Mouse (Mus musculus) G1E-ER4 (cell line): ENCODE data around the gene Cpeb3. TPM values are rescaled to one million over a fixed set of nuclear protein-coding genes. Genes with fewer than 3 reads are reported as not detected.

ENCODE experiments used
- GATA1 ChIP-seq: IDR thresholded peaks from one replicate; pipeline ENCODE4 v1.8.0; 2012; ENCODE audit warnings: low read length, inconsistent platforms
- polyA plus RNA-seq: library from polyadenylated mRNA; stranded (reverse); fragments of >175 nt; gene quantifications from 2 replicates; pipeline ENCODE4 v1.2.3, GENCODE M21; 2012

Cpeb3 gene
- 1.7 TPM in 2 replicates for polyA plus RNA-seq

DNA sequence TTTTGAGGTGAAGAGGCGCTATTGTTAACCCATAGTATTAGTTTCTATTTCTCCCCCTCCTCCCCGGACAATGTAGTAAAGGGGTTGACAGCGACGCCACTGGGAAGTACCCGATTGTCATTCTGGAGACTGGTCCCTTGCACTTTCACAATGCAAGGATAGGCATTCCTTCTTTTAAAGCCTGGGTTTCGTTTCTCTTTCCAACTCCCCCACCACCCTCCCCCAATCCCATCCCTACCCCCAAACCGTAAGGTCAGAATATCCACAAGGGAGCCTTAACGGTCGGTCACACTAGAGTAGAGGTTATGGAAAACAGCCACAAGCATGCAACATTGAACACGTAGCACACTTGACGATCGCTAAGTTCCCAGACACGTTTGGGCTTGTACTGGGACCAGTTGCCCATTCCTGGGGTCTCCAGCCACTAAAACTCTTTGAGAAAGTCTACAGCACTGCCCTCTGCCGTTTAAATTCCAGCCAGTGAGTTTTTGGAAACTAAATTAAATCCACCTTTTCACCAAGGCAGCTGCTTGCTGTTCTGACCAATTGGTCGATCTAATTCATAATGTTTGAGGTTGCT is at the start of gene Cpeb3:
Gene Cpeb3, minus strand, starts transcription at position 426 of the 580 bp plus-strand sequence.
- TF ChIP-seq GATA1, result no peak

DNA sequence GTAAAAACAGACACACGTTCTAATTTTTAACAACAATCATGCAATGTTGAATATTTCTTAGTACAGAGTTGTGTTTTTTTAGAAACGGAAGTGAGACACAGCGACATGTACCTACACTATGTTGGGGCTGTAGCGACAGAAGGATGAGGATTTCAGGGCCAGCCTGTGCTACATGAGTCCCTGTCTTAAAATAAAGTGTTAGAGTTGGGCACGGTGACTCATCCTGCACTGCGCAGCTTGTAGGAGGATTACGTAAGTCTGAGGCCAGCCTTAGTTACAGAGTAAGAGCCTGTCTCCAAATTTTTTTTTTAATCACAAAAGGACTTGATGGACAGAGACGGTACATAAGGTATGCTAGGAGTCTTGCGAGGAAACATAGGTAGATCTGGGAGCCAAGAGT is 46.9 kb upstream of the Cpeb3 start:
- no peak for TF ChIP-seq GATA1

DNA sequence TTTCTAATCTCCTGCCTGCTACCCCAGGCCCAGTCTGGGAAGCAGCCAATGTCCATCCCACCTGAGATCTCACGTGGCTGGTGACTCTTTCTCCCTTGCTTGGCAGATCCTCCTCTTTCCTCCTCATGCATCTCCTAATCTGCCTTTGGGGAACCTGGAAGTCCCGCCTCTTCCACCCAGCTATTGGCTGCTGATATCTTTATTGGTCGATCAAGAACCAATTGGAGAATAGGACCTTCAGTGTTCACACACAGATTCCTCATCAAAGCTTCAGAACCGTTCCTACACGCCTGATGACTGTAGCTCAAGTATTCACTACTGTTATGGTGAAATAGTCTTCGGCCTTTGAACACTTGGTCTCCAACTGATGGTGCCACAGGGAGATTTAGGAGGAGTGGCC is 43.7 kb upstream of the Cpeb3 start:
- TF ChIP-seq GATA1, result no peak

DNA sequence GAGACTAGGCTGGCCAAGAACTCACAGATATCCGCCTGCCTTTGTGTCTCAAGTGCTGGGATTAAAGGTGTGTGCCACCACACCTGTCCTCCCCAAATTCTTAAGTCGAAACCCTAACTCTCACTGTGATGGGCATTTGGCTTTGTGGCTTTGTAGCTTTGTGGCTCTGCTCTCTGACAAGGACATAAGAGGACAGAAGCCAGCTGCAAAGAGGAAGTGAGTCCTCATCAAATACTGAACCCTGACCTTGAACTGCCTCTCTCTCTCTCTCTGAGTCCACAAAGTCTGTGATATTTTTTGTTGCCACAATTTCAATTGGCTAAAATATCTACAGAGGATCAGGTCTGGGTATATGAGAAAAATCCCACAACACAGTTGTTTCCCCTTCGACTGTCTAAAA is 39.8 kb upstream of the Cpeb3 start:
- no peak for TF ChIP-seq GATA1

DNA sequence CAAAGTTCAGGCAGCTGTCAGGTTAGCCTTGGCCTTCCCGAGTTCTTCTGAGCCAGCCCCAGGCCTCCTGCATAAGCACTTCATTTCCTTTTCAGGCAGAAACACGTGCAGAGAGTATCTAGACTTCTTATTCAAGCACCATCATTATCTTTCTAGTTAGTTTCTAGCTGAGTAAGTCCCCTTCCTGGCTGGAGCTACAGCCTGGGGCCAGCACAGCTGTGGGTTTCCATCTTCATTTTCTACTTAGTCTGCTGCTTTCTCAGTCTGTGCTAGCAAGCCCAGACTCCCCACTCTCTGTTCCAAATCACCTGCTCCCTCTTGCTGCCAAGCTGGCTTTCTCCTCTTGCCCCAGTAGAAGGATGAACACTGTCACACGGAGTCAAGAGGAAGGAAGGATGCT is 38.5 kb upstream of the Cpeb3 start:
- no peak for TF ChIP-seq GATA1

DNA sequence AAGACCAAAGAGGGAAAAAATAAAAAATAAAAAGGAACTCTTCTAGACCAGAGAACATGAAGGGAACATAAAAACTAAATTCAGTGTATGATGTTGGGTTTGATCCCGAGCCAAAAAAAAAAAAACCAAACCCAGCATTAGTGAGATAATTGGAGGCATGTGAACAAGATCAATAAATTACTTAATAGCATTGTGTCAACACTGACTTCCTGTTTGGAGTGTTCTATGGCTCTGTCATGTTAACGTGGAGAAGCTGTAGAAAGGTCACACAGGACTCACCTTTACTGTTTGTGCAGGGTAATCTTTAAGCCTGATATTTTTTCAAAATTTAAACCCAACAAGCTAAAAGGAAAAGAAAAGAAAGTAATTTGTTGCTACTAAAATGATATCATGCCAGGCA is 34.3 kb upstream of the Cpeb3 start:
- no peak for TF ChIP-seq GATA1

DNA sequence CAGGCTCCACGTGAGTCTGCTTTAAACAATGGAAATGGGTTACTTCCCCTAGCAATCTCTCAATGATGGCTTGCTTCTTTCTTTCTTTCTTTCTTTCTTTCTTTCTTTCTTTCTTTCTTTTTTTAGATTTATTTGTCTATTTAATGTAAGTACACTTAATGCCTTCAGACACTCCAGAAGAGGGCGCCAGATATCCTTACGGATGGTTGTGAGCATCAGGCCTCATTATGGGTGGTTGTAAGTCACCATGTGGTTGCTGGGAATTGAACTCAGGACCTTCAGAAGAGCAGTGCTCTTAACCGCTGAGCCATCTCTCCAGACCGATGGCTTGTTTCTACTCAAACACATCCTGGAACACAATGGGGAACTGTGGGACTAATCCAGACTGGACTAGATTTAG is 32.8 kb upstream of the Cpeb3 start:
- TF ChIP-seq GATA1, result no peak

DNA sequence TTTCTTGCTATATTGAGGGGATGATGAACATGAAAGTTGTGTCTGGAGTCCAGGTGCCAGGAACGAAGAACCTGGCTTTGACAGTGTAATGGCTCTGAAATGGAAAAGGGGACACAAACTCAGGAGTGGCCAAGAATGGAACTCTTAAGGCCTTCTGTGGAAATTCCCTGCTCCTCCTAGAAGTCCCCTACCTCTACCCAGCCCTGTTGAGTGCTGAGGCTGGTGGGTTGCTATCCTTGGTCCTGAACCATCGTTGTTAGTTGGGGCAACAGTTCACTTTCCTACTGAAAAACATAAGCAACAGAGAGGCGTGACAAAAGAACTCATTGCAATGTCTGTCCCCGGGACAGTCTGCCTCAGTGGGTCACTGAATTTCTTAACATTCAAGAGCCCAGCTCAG is 30.7 kb upstream of the Cpeb3 start:
- no peak for TF ChIP-seq GATA1

DNA sequence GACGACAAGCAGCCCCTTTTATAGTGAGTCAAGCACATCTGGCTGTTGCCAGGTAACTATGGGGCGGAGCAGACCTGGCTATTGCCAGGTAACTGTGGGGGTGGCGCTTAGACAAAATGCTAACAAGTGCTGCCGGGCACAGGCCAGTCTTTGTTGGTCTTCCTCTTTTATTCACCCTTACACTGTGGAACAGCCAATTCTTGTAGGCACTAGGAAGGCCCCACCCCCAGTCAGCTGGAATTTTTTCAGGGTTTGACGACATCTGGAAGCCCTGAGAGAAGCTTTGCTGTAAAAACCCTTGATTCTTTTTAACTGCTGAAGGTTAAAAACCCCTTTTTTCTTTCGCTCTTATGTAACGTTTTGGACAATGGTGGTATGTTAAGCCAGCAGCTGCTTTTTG is 30.2 kb upstream of the Cpeb3 start:
- no peak for TF ChIP-seq GATA1

DNA sequence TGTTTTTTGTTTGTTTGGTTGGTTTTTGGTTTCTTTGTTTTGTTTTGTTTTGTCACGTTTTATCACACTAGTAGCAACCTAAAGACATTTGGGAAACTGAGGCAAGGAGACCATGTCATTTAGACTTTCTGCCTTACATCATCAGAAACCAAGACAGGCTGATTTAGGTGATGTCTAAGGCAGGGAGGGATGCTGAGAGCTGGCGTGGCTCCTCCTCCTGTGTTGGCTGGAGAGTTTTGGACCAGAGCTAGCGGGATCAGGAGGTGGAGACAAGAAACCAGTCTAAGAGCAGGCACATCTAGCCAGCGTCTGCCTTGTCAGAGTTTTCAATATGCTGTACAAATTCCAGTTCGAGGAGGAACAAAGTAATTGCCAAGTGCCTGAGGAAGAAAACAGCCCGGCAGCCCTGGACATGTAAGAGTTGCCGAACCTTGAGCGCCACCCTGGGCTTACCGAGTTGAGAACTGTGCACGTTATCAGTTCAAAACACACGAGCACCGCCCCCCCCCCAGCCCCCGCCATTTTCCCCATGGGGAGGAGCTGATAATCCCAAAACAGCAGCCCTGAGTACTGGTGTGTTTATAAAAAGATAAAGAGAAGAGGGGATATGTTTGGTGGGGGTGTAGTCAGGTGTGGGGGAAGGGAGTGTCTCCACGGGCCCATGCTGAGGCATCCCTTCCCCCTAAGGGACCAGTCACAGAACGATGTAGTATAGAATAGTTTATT is 29.5 kb upstream of the Cpeb3 start:
- TF ChIP-seq GATA1, result no peak

DNA sequence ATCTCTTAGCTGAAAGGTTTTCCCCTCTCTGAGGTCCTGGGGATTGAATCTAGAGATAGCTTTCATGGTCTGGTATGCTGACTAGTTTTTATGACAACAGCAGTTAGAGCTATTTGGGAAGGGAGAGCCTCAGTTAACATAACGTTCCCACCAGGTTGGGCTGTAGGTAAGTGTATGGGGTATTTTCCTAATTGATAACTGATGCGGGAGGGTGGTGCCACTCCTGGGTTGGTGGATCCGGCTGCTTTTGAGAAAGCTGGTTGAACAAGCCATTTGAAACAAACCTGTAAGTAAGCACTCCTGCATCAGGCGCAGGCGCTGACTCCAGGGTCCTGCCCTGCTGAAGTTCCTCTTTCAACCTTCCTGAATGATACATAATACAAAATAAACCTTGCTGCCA is 28.9 kb upstream of the Cpeb3 start:
- no peak for TF ChIP-seq GATA1

DNA sequence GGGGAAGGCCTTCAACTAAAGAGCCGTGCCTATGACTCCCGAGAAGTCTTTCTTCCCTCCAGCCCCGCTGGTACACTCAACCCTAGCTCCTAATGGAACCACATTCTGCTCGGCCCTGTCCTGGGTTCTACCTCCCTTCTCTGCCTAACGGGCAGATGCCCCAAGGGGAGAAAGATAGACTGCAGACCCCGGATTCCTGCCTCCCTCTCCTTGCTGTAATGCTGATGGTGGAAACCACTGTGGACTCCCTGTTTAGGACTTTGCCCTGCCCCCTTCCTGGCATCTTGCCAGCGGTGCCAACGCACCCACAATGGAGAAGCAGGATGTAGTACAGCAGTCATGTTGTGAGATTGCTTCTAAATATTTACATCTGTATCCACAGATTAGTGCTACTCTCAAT is 27.4 kb upstream of the Cpeb3 start:
- no peak for TF ChIP-seq GATA1

DNA sequence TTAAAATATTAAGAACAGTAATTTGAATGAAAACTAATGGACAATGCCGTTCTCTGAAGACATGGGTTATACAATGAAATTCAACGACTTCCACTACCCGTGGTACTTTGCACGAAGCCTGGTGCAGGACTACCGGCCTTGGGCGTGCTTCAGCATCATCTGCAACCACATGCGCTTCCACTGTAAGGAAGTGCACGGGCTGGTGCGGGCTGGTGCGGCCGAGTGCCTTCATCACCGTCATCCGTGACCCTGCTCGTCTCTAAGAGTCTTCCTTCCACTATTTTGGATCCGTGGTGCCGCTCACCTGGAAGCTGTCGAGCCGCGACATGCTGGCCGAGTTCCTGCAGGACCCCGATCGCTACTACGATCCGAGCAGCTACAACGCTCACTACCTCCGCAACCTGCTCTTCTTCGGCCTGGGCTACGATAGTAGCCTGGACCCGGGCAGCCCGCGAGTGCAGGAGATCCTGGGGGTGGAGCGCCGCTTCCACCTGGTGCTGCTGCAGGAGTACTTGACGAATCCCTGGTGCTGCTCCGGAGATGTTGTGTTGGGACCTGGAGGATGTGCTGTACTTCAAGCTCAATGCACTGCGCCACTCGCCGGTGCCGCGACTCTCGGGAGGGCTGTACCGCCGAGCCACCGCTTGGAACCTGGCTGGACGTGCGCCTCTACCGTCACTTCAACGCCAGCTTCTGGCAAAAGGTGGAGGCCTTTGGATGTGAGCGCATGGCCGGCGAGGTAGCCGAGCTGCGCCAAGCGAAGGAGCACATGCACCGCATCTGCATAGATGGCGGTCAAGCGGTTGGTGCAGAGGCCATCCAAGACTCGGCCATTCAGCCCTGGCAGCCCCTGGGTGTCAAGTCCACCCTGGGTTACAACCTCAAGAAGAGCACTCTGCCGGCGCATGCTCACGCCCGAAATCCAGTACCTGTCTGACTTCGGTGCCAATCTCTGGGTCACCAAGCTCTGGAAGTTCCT is 25.4 kb upstream of the Cpeb3 start:
- TF ChIP-seq GATA1, result no peak

DNA sequence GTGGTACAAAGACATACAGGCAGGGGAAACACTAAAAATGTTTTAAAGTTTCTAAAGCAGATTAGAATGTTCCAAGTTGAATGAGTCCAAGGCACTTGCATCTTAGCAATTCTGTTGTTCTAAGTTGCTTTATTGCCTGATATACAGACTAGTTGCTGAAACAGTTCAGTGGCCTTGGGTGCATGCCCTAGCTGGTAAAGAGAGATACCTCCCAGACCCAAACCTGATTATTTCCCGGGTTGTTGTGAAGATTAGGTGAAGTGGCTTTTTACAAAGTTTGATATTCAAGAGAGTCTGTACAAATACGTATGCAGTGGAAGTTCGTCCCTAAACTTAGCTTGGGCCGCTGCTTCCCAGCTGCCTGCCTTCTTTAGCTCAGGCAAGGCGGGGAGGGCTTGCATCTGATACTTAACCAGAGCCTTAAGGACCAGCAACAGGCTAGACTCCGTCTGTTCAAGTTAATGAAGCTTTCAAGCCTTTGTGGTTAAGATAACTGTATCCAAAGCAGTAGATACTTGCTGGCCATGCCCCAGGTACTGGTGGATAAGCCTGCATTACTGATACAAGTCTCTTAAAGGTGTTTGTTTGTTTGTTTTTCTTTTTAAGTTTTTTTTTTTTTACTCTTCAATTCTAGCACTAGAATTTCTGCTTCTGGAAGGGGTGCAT is 16.9 kb upstream of the Cpeb3 start:
- no peak for TF ChIP-seq GATA1

DNA sequence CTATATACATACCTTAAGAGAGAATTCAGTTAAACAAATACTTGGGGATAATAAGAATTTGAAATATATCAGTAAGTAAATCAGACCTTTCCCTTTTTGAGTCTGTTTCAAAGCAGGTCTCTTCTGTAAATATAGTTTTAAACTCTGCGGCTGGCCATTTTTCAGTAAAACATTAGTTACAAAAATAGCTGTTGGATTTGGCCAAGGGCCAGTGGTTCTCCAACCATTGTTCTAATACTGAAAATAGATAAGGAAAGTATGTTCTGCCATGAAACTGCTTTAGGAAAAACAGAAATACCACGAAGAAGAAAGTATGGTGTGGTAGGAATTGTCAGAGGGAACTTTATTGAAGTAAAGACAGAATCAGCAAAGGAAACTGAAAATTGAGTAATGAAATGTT is 6.3 kb upstream of the Cpeb3 start:
- TF ChIP-seq GATA1, result no peak

DNA sequence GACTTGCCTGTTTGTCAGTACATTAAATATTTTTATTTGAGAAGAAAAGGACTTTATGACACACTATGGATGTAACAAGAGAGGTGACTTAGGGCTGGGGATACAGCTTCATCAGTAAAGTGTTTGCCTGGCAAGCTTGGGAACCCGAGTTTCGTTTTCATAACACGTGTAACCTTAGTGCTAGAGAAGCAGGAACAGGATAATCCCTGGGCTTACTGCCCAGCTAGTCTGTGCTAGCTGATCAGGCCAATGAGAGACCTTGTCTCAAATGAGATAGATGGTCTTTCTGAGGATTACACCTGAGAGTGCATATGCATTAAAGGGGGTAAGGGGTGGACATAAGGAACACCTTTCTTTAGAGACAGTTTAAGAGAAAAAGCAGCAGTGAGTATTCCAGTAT is 3.0 kb upstream of the Cpeb3 start:
- TF ChIP-seq GATA1, result no peak
